Mouse (Mus musculus) gastrocnemius, adult 18-20 months (tissue): ENCODE measurements around the gene Sqstm1. TPM values are rescaled to one million over a fixed set of nuclear protein-coding genes. Genes with fewer than 3 reads are reported as not detected.
"Not testable (repeated sequence)": the region's sequence is repeated elsewhere in the genome, so short reads cannot be mapped to it uniquely, and the experiment has no call there.

ENCODE experiments used
- DNase-seq: peaks from one replicate; pipeline ENCODE4 v3.0.0; 2021; ENCODE audit warnings: low spot score
- microRNA-seq: library from miRNA; unstranded; fragments of <30 nt; microRNA quantifications from one replicate; pipeline ENCODE4 v1.2.0, GENCODE M21; 2021
- total RNA-seq, 2 experiments: library from RNA; stranded (reverse); gene quantifications; 2 replicates each; pipeline ENCODE4 v1.2.3; 2021

The Sqstm1 gene
- total RNA-seq, 2 experiments from 2014 or later: 521 to 604 TPM

- no peak for DNase-seq
Observed at GRCm38 (mm10) chr11:50177111-50177510, 33.5 kb downstream of the Sqstm1 start.

GRCm38 (mm10) chr11:50176351-50176750, 34.3 kb downstream of the Sqstm1 start:
- no peak for DNase-seq

- DNase-seq: peak; percentile 98
Observed at GRCm38 (mm10) chr11:50174730-50175187, 35.9 kb downstream of the Sqstm1 start.

GRCm38 (mm10) chr11:50174111-50174729, 36.4 kb downstream of the Sqstm1 start, which contains the start of gene Mrnip:
Gene Mrnip, plus strand, starts transcription at chr11:50174444.
- not testable (repeated sequence) for DNase-seq

GRCm38 (mm10) chr11:50168352-50168751, 42.3 kb downstream of the Sqstm1 start:
- no peak for DNase-seq

GRCm38 (mm10) chr11:50162338-50163050, 48.1 kb downstream of the Sqstm1 start:
- no peak for DNase-seq

GRCm38 (mm10) chr11:50161578-50162304, 48.9 kb downstream of the Sqstm1 start:
- DNase-seq: peak; percentile 53

- DNase-seq: no peak
Observed at GRCm38 (mm10) chr11:50159347-50159746, 51.3 kb downstream of the Sqstm1 start.

GRCm38 (mm10) chr11:50158346-50158745, 52.3 kb downstream of the Sqstm1 start:
- no peak for DNase-seq

- no peak for DNase-seq
Observed at GRCm38 (mm10) chr11:50156725-50157258, 53.8 kb downstream of the Sqstm1 start.

- no peak for DNase-seq
Observed at GRCm38 (mm10) chr11:50155785-50156184, 54.8 kb downstream of the Sqstm1 start.

- no peak for DNase-seq
Observed at GRCm38 (mm10) chr11:50154777-50155520, 55.7 kb downstream of the Sqstm1 start.

GRCm38 (mm10) chr11:50154166-50154565, 56.5 kb downstream of the Sqstm1 start:
- no peak for DNase-seq

- DNase-seq: no peak
Observed at GRCm38 (mm10) chr11:50151374-50151773, 59.3 kb downstream of the Sqstm1 start.

GRCm38 (mm10) chr11:50149603-50150150, 61.0 kb downstream of the Sqstm1 start:
- DNase-seq: no peak

Small RNA genes within 50 kb of the gene (microRNA-seq; reads per million reads assigned to microRNA genes)
- gene Mir6919: not detected

Other genes with a start within 250 kb of the Sqstm1 start
- 10 to 100 TPM; 47.8 to 53.2 TPM for gene Rnf130, start 185.5 kb downstream of the Sqstm1 start, total RNA-seq
- 10 to 100 TPM; 21.3 to 22.8 TPM for gene Tbc1d9b, start 79.4 kb downstream of the Sqstm1 start, total RNA-seq
- gene Mrnip, start 36.4 kb downstream of the Sqstm1 start, total RNA-seq: 1 to 10 TPM; 2.4 to 2.7 TPM
- 10 to 100 TPM; 38.3 to 39.1 TPM for gene Mgat4b, start 63 bp upstream of the Sqstm1 start, total RNA-seq
- 1 to 10 TPM in 1 of 2 experiments, under 1 TPM in 1; 0.89 to 2.7 TPM for gene Ltc4s, start 27.8 kb upstream of the Sqstm1 start, total RNA-seq
- 1 to 10 TPM; 4.9 to 7.4 TPM for gene Maml1, start 81.5 kb upstream of the Sqstm1 start, total RNA-seq
- 100 to 1,000 TPM in 1 of 2 experiments, 10 to 100 TPM in 1; 92.2 to 110 TPM for gene Canx, start 114.8 kb upstream of the Sqstm1 start, total RNA-seq
- not detected for gene Cby3, start 143.6 kb upstream of the Sqstm1 start, total RNA-seq
- gene Hnrnph1, start 166.2 kb upstream of the Sqstm1 start, total RNA-seq: 10 to 100 TPM; 74.6 to 98.6 TPM
- 10 to 100 TPM; 23.6 to 25.9 TPM for gene Rufy1, start 220.3 kb upstream of the Sqstm1 start, total RNA-seq